Mouse (Mus musculus) G1E (cell line): ENCODE measurements around the gene Lrp1.

Source experiments
- CTCF ChIP-seq: IDR thresholded peaks from 2 replicates; pipeline ENCODE4 v1.5.1; 2012; ENCODE audit warnings: low read depth, low read length, inconsistent platforms, mixed read lengths
- POLR2AphosphoS5 ChIP-seq: IDR thresholded peaks from 2 replicates; pipeline ENCODE4 v1.6.1; 2012; ENCODE audit warnings: low read depth, low read length, inconsistent platforms; ENCODE audit not compliant: insufficient replicate concordance
- TAL1 ChIP-seq: conservative IDR thresholded peaks from 2 replicates; pipeline ENCODE4 v1.6.1; 2012; ENCODE audit warnings: low read depth, low read length, inconsistent platforms, mixed read lengths

- no peak for TF ChIP-seq POLR2AphosphoS5
- TF ChIP-seq TAL1, result no peak
- TF ChIP-seq CTCF, result no peak
These were observed 86.0 kb downstream of the Lrp1 start for GRCm38 (mm10) chr10:127534929-127535384.
